In the genomic region with DNA sequence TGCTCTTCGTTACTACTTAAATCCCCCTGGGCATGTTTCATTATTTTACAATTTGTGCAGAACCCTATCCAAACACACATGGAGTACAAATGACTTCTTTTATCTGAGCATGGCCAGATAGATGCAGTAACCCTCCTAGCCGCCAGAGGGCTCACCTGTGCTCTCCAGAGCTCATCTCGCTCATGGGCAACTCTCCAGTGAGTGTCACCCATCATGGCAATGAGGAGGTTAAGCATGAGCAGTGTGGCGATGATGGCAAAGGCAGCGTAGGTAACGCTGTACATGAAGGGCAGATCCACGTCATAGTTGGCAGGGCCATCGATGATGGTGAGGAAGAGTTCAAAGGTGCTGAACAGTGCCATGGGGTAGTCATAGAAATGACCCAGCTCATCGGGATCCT, we compare ENCODE assay signal across 10 mouse cellular contexts. TPM values are rescaled to one million over a fixed set of nuclear protein-coding genes. Genes with fewer than 3 reads are reported as not detected.
DNase-seq lines count a peak whose midpoint lies in the region; ATAC-seq and TF ChIP-seq lines count a peak whose summit lies in the region.
"Had no signal": no experiment of that assay in that cellular context is flagged by ENCODE, and none has a peak within 500 bp of the region (broad histone marks: within the 10 kb centered on the region; RNA-seq: fewer than 3 reads in every experiment).

No protein-coding gene starts in this region.

- no peak for TF ChIP-seq POLR2A in liver, adult 2 months (IDR thresholded peaks at IDR 0.05; ENCODE audit: extremely low read depth, insufficient read depth, low read length)

- no peak overlapping the region for H3K27ac ChIP-seq in kidney, embryonic 14.5 days (ENCODE audit: low read depth, low read length)
- H3K27ac ChIP-seq in liver, adult 2 months (replicated peaks; ENCODE audit: insufficient read depth, low read depth, low read length) = no peak overlapping the region
- H3K27ac ChIP-seq: limb, embryonic 15.5 days had no signal

- 74% methylated on average over 9 of the region's 9 CpGs for WGBS in kidney, embryonic 14.5 days
- 66% methylated on average over 9 of the region's 9 CpGs for WGBS in liver, adult 2 months

- peak; percentile 21 for DNase-seq in kidney, adult 18-20 months
- peak; percentile 69 for DNase-seq in CD4-positive, CD25-positive, alpha-beta regulatory T cell, adult 2 months (ENCODE audit: low read depth, low spot score)
- DNase-seq in ZHBTc4 (ENCODE audit: low read depth, low spot score) = peak; percentile 53
- DNase-seq in liver, adult 2 months (ENCODE audit: extremely low read depth, low read depth, low spot score) = no peak
- DNase-seq in retina, embryonic 14.5 days (ENCODE audit: low spot score) = peak; percentile 33
- no peak for DNase-seq in urinary bladder, postnatal 25 days (ENCODE audit: low spot score)
- no peak for DNase-seq in testis, postnatal 10 days (ENCODE audit: low spot score)

- ATAC-seq in kidney, embryonic 14.5 days (ENCODE audit: low FRiP score, low TSS enrichment) = no peak

- no peaks in the 10 kb centered on the region for H3K79me2 ChIP-seq in liver, adult 2 months (ENCODE audit: control insufficient read depth, insufficient read depth, low read length)

- H3K9me3 ChIP-seq in kidney, embryonic 14.5 days (ENCODE audit: control insufficient read depth, low read length) = no peaks in the 10 kb centered on the region
- H3K9me3 ChIP-seq: limb, embryonic 15.5 days had no signal

- no peak overlapping the region for H3K4me2 ChIP-seq in kidney, embryonic 14.5 days (replicated peaks; ENCODE audit: low read depth, low read length)
- H3K4me2 ChIP-seq: limb, embryonic 15.5 days had no signal

- no peak overlapping the region for H3K9ac ChIP-seq in kidney, embryonic 14.5 days (ENCODE audit: low read depth, low read length)
- H3K9ac ChIP-seq in liver, adult 2 months (ENCODE audit: low read depth, low read length) = no peak overlapping the region
- H3K9ac ChIP-seq: limb, embryonic 15.5 days had no signal

- TF ChIP-seq CTCF in liver, adult 2 months (IDR thresholded peaks at IDR 0.05; ENCODE audit: low read depth, low read length) = peak; percentile 44

- no peaks in the 10 kb centered on the region for H3K4me1 ChIP-seq in kidney, embryonic 14.5 days (ENCODE audit: control insufficient read depth, insufficient read depth, low read length)
- H3K4me1 ChIP-seq in liver, adult 2 months (ENCODE audit: control insufficient read depth, insufficient read depth, low read length) = no peaks in the 10 kb centered on the region
- H3K4me1 ChIP-seq: limb, embryonic 15.5 days had no signal

- H3K4me3 ChIP-seq in kidney, embryonic 14.5 days (ENCODE audit: low read length) = no peak overlapping the region
- H3K4me3 ChIP-seq in liver, adult 2 months (ENCODE audit: insufficient read depth, low read depth, low read length) = no peak overlapping the region
- H3K4me3 ChIP-seq: limb, embryonic 15.5 days had no signal

- H3K36me3 ChIP-seq in kidney, embryonic 14.5 days (ENCODE audit: control insufficient read depth, insufficient read depth, low read length) = no peaks in the 10 kb centered on the region
- H3K36me3 ChIP-seq in liver, adult 2 months (ENCODE audit: control insufficient read depth, insufficient read depth, low read length) = no peaks in the 10 kb centered on the region
- H3K36me3 ChIP-seq: limb, embryonic 15.5 days had no signal

- H3K27me3 ChIP-seq in kidney, embryonic 14.5 days (ENCODE audit: control insufficient read depth, insufficient read depth, low read length) = no peaks in the 10 kb centered on the region
- H3K27me3 ChIP-seq in liver, adult 2 months (ENCODE audit: control insufficient read depth, insufficient read depth, low read length) = no peaks in the 10 kb centered on the region
- H3K27me3 ChIP-seq: limb, embryonic 15.5 days had no signal

RNA-seq across cellular contexts. Expression of a gene that starts 13.5 kb away (rescaled TPM):
- polyA plus RNA-seq in kidney, embryonic 14.5 days (2014; fragmentation: Nextera tagmentation; extraction: Ambion mirVana) = 2.7 and 3.2 TPM in 2 replicates
- total RNA-seq in liver, adult 2 months (2014; rRNA removed) = not detected in 2 replicates
- not detected in 2 replicates for polyA plus RNA-seq in liver, adult 2 months (2012; rRNA removed)

RNA-seq across cellular contexts. Expression of a gene that starts 17.4 kb away (rescaled TPM):
- polyA plus RNA-seq in kidney, embryonic 14.5 days (2014; fragmentation: Nextera tagmentation; extraction: Ambion mirVana) = 9.2 and 11.8 TPM in 2 replicates
- 0.46 and 1.8 TPM in 2 replicates for total RNA-seq in liver, adult 2 months (2014; rRNA removed)
- polyA plus RNA-seq in liver, adult 2 months (2012; rRNA removed) = 0.88 and 1.3 TPM in 2 replicates

RNA-seq across cellular contexts. Expression of a gene that starts 57.9 kb away (rescaled TPM):
- 0.16 TPM in 1 of 2 replicates, not detected in the other for polyA plus RNA-seq in kidney, embryonic 14.5 days (2014; fragmentation: Nextera tagmentation; extraction: Ambion mirVana)
- total RNA-seq in liver, adult 2 months (2014; rRNA removed) = not detected in 2 replicates
- polyA plus RNA-seq in liver, adult 2 months (2012; rRNA removed) = 0.04 TPM in 1 of 2 replicates, not detected in the other
- polyA plus RNA-seq: embryonic facial prominence, embryonic 14.5 days; limb, embryonic 15.5 days had no signal

Comparison
In these comparisons a context has a peak if more than half of its experiments do, and no peak if none do; other contexts are left out.
1. DNase-seq: peak in kidney, adult 18-20 months (single experiment), CD4-positive, CD25-positive, alpha-beta regulatory T cell, adult 2 months (single experiment), ZHBTc4 (single experiment) and retina, embryonic 14.5 days (single experiment); none in liver, adult 2 months (single experiment), urinary bladder, postnatal 25 days (single experiment) and testis, postnatal 10 days (single experiment).